Mouse (Mus musculus) hindbrain, embryonic 15.5 days (tissue): ENCODE results near the gene Sst. TPM values are rescaled to one million over a fixed set of nuclear protein-coding genes. Genes with fewer than 3 reads are reported as not detected.
"Not testable (repeated sequence)": the region's sequence is repeated elsewhere in the genome, so short reads cannot be mapped to it uniquely, and the experiment has no call there.

Source experiments
- ATAC-seq: fragments of 200-750 bp; cut with Nextera tagmentation; 2 replicates; pipeline ENCODE4 v1.8.0; 2017; ENCODE audit warnings: low read depth, moderate number of reproducible peaks, moderate TSS enrichment; ENCODE audit not compliant: low FRiP score
- H3K27ac ChIP-seq: fragments of 300-500 bp; sonication (generic); replicated peaks from 2 replicates; pipeline ENCODE4 v1.5.1; 2015; ENCODE audit warnings: mild to moderate bottlenecking, inconsistent platforms
- H3K27me3 ChIP-seq: fragments of 300-500 bp; sonication (generic); 2 replicates; pipeline ENCODE4 v1.6.1; 2015; ENCODE audit warnings: control low read depth, inconsistent platforms
- H3K36me3 ChIP-seq: fragments of 300-500 bp; sonication (generic); 2 replicates; pipeline ENCODE4 v1.6.1; 2015; ENCODE audit warnings: control low read depth, inconsistent platforms
- H3K4me1 ChIP-seq: fragments of 300-500 bp; sonication (generic); replicated peaks from 2 replicates; pipeline ENCODE4 v1.6.1; 2015; ENCODE audit warnings: control low read depth, inconsistent platforms
- H3K4me2 ChIP-seq: fragments of 300-500 bp; sonication (generic); 2 replicates; pipeline ENCODE4 v1.6.1; 2015; ENCODE audit warnings: moderate library complexity, mild to moderate bottlenecking, inconsistent platforms
- H3K4me3 ChIP-seq: fragments of 300-500 bp; sonication (generic); 2 replicates; pipeline ENCODE4 v1.5.1; 2015; ENCODE audit warnings: mild to moderate bottlenecking, inconsistent platforms
- H3K9ac ChIP-seq: fragments of 300-500 bp; sonication (generic); 2 replicates; pipeline ENCODE4 v1.6.1; 2015; ENCODE audit warnings: inconsistent platforms
- H3K9me3 ChIP-seq: fragments of 300-500 bp; sonication (generic); 2 replicates; pipeline ENCODE4 v1.6.1; 2016; ENCODE audit warnings: control low read depth, inconsistent platforms
- WGBS: fragments of 180-500 bp; shearing (Covaris S2); methylation state at CpG from one replicate; pipeline ENCODE4 v1.1.7; 2015; 5-methylcytosine and 5-hydroxymethylcytosine counted together
- polyA plus RNA-seq: library from polyadenylated mRNA; unstranded; fragments of >200 nt; fragmentation: Nextera tagmentation; extraction: Ambion mirVana; gene quantifications from 2 replicates; pipeline ENCODE4 v1.2.1, GENCODE M21; 2015

Gene Sst
- polyA plus RNA-seq, result 271 and 279 TPM in 2 replicates

DNA sequence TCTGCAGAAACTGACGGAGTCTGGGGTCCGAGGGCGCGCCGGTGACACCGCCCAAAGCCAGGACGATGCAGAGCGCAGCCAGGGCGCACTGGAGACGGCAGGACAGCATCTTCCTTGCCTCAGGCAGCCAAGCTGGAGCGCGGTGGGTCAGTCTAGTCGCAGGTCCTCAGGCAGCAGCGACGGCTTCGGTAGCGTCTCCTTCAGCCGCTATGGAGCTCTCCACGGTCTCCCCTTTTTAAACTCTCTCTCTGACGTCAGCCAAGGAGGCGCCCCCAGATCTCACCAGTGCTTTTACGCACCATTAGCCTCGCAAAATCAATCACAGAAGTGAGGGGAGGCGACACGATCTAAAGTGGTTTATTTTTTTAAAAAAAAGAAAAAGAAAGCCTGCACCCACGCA, at the start of gene Sst:
TSS of gene Sst (minus strand) at position 323 of the 400 bp plus-strand sequence.
- peak; percentile 60; the same call in 1 of the 2 replicates for ATAC-seq

GRCm38 (mm10) chr16:23934397-23934796, 43.6 kb upstream of the Sst start:
- 83% methylated on average over 2 of the region's 2 CpGs for WGBS
- no peak overlapping the region for H3K4me3 ChIP-seq
- no peaks in the 10 kb centered on the region for H3K4me1 ChIP-seq
- H3K36me3 ChIP-seq, result no peaks in the 10 kb centered on the region
- H3K27ac ChIP-seq, result no peak overlapping the region
- no peak overlapping the region for H3K4me2 ChIP-seq
- H3K9ac ChIP-seq, result no peak overlapping the region
- no peaks in the 10 kb centered on the region for H3K27me3 ChIP-seq
- ATAC-seq, result no peak
- no peaks in the 10 kb centered on the region for H3K9me3 ChIP-seq

More for the DNA sequence above, at the start of gene Sst:
- H3K27me3 ChIP-seq, result peaks cover 21% of the 10 kb centered on the region
- peak within 1 kb of the TSS; percentile 31 for H3K9ac ChIP-seq
- H3K4me2 ChIP-seq, result peak within 1 kb of the TSS; percentile 58
- H3K4me1 ChIP-seq, result peaks cover 12% of the 10 kb centered on the region
- 5% methylated on average over 26 of the region's 26 CpGs for WGBS
- no peak within 1 kb of the TSS for H3K27ac ChIP-seq
- no peaks in the 10 kb centered on the region for H3K9me3 ChIP-seq
- no peaks in the 10 kb centered on the region for H3K36me3 ChIP-seq
- H3K4me3 ChIP-seq, result peak within 1 kb of the TSS; percentile 41

DNA sequence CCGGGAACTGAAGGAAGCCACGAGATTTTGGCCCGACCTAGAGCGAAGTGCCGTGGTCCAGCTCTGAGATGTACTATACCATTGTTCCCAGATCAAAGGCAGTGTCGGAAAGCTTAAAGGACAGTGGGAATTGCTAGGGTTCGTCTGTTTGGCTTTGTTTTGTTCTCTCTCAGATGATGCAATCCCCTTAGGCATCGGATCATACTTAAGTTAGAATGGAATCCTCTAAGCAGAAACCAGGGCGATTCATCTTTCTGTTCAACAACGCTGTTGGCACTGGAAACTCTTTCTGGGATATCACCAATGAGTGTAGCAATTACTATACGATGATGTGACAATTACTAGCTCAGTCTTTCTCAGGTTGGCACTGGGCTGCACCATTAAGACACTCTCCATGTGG, 41.5 kb upstream of the Sst start, which contains the start of gene Rtp2:
TSS of gene Rtp2 (minus strand) at position 101 of the 400 bp plus-strand sequence.
- no peaks in the 10 kb centered on the region for H3K9me3 ChIP-seq
- no peaks in the 10 kb centered on the region for H3K36me3 ChIP-seq
- H3K27ac ChIP-seq, result no peak within 1 kb of the TSS
- no peaks in the 10 kb centered on the region for H3K27me3 ChIP-seq
- ATAC-seq, result no peak
- no peak within 1 kb of the TSS for H3K4me3 ChIP-seq
- 74% methylated on average over 11 of the region's 11 CpGs for WGBS
- no peak within 1 kb of the TSS for H3K4me2 ChIP-seq
- H3K4me1 ChIP-seq, result no peaks in the 10 kb centered on the region
- no peak within 1 kb of the TSS for H3K9ac ChIP-seq

- Histone ChIP-seq H3K27me3 (no peaks in the 10 kb centered on the region), H3K36me3 (no peaks in the 10 kb centered on the region), H3K9ac (no peak overlapping the region), H3K4me2 (no peak overlapping the region), H3K27ac (no peak overlapping the region), H3K4me1 (no peaks in the 10 kb centered on the region), H3K9me3 (no peaks in the 10 kb centered on the region), H3K4me3 (no peak overlapping the region)
- no peak for ATAC-seq
- WGBS, result 80% methylated on average over 18 of the region's 18 CpGs
These were observed 40.5 kb upstream of the Sst start for GRCm38 (mm10) chr16:23931275-23931674.

DNA sequence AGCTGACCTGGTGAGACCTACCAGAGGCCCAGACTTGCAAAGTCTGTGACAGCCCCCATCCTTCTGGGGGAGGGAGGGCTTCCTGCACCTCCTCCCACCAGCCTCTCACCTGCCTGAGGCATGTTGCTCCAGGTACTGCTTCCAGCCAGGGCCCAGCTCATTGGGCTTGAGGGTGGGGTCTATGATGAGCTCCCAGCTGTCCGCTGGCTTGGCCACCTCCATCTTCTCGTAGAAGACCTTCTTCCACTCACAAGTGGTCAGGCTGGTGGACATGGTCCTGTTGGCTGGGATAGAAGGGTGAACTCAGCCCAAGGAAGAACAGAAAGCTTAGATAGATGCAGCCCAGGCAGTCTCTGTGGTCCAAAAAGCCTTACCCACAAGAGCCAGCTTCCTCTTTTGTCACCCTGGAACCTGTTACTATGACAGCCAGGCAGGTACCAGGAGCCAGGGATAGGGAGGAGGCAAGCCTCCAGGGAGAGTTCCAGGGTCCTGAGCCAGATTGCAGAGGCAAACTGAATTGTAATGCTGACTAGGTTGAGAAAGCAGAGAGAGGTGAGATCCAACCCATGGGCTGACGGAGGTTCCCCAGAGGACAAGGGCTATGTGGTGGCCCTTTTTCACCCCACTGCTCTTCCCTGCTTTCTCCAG, 39.8 kb upstream of the Sst start:
- Histone ChIP-seq H3K9ac (no peak overlapping the region), H3K4me1 (no peaks in the 10 kb centered on the region), H3K9me3 (no peaks in the 10 kb centered on the region), H3K27ac (no peak overlapping the region), H3K4me3 (no peak overlapping the region), H3K4me2 (no peak overlapping the region), H3K27me3 (no peaks in the 10 kb centered on the region), H3K36me3 (no peaks in the 10 kb centered on the region)
- no peak for ATAC-seq
- WGBS, result 88% methylated on average over 3 of the region's 3 CpGs

DNA sequence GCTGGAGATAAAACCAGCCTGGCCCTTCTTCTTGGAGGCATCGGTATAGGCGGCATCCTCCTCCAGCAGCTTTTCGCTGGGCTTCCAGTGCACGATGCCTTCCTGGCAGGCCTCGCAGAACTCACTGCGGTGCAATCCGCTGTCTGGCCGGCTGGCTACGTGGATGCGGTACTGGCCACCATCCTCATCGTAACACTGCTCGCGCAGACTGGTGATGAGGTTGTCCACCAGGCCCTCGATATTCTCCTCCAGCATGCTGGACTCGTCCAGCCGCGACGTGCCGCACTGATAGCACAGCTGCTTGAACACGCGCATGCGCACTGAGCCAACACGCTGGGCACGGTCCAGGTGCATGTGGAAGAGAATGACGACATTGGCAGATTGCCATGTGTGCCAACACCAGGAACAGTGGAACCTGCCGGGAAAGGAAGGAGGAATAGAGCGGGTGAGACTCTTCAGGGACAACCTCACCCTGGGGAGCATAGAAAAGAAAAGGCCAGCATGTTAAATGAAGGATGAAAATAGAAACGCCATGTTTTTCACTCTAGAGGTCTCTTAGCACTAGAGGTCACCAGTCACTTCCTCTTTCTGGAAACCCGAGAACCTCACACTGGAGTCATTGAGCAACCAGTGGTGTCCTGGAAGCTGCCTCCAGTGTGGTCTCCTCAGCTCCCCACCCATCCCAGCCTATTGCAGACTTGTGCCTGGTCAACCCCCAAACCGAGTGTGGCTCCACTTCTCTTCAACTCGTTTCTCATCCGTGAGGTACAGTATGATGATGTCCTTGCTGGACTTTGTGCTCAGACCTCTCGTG, 36.8 kb upstream of the Sst start:
- WGBS, result 94% methylated on average over 33 of the region's 33 CpGs
- Histone ChIP-seq H3K4me2 (no peak overlapping the region), H3K36me3 (no peaks in the 10 kb centered on the region), H3K9me3 (no peaks in the 10 kb centered on the region), H3K27me3 (no peaks in the 10 kb centered on the region), H3K9ac (no peak overlapping the region), H3K4me3 (no peak overlapping the region), H3K4me1 (no peaks in the 10 kb centered on the region), H3K27ac (no peak overlapping the region)
- ATAC-seq, result no peak

DNA sequence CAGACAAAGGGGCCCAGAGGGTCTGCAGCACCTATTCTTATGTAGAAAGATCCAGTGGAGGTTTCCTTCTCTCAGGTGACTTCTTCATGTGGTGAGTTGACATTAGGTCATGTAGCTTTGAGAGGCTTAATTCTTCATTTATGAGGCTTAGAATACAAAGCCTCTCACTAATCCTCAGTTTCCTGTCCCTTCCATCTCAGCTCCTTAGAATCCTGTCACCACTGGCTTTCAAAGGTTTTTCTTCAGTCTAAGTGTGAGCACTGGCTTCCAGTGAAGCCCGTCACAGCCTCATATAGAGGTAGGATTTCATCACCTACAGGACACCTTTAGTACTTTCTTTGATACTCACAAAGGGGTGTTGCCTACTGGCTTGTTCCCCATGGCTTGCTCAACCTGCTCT, 32.1 kb upstream of the Sst start:
- H3K36me3 ChIP-seq, result no peaks in the 10 kb centered on the region
- no peaks in the 10 kb centered on the region for H3K4me1 ChIP-seq
- no peak for ATAC-seq
- no peaks in the 10 kb centered on the region for H3K9me3 ChIP-seq
- no peak overlapping the region for H3K4me3 ChIP-seq
- H3K27me3 ChIP-seq, result no peaks in the 10 kb centered on the region
- no peak overlapping the region for H3K4me2 ChIP-seq
- no peak overlapping the region for H3K27ac ChIP-seq
- no peak overlapping the region for H3K9ac ChIP-seq
- 90% methylated on average over 1 of the region's 1 CpGs for WGBS

DNA sequence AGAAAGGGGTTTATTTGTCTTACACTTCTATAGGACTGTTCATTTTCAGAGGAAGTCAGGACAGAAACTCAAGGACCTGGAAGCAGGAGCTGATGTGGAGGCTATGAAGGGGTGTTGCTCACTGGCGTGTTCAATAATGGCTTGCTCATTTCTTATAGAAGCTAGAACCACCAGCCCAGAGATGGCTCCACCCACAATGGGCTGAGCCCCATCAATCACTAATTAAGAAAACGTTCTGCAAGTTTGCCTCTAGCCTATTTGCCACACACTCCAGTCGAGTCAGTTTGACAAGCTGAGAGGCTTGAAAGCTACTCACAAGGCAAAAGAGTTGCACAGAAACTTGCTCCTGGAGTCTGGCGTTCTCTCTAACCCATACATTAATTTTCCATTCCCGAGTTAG, 30.9 kb upstream of the Sst start:
- ATAC-seq, result no peak
- WGBS, result 72% methylated on average over 5 of the region's 5 CpGs

GRCm38 (mm10) chr16:23919418-23919817, 28.7 kb upstream of the Sst start:
- no peak overlapping the region for H3K4me2 ChIP-seq
- WGBS, result 86% methylated on average over 2 of the region's 2 CpGs
- H3K9ac ChIP-seq, result no peak overlapping the region
- no peak overlapping the region for H3K4me3 ChIP-seq
- H3K4me1 ChIP-seq, result no peaks in the 10 kb centered on the region
- no peaks in the 10 kb centered on the region for H3K36me3 ChIP-seq
- H3K27ac ChIP-seq, result no peak overlapping the region
- ATAC-seq, result no peak
- H3K9me3 ChIP-seq, result no peaks in the 10 kb centered on the region
- no peaks in the 10 kb centered on the region for H3K27me3 ChIP-seq

More for the DNA sequence above, 30.9 kb upstream of the Sst start:
- Histone ChIP-seq H3K4me3 (no peak overlapping the region), H3K9me3 (no peaks in the 10 kb centered on the region), H3K9ac (no peak overlapping the region), H3K4me1 (no peaks in the 10 kb centered on the region), H3K27ac (no peak overlapping the region), H3K36me3 (no peaks in the 10 kb centered on the region), H3K4me2 (no peak overlapping the region), H3K27me3 (no peaks in the 10 kb centered on the region)

- Histone ChIP-seq H3K4me2 (no peak overlapping the region), H3K4me1 (0 out of 2 replicates have a peak, but pooled peaks cover 3% of the 10 kb centered on the region), H3K9ac (no peak overlapping the region), H3K4me3 (no peak overlapping the region), H3K36me3 (no peaks in the 10 kb centered on the region), H3K27ac (no peak overlapping the region), H3K27me3 (no peaks in the 10 kb centered on the region), H3K9me3 (no peaks in the 10 kb centered on the region)
- ATAC-seq, result no peak
- 47% methylated on average over 3 of the region's 3 CpGs for WGBS
These were observed 22.6 kb upstream of the Sst start for GRCm38 (mm10) chr16:23913401-23913800.

DNA sequence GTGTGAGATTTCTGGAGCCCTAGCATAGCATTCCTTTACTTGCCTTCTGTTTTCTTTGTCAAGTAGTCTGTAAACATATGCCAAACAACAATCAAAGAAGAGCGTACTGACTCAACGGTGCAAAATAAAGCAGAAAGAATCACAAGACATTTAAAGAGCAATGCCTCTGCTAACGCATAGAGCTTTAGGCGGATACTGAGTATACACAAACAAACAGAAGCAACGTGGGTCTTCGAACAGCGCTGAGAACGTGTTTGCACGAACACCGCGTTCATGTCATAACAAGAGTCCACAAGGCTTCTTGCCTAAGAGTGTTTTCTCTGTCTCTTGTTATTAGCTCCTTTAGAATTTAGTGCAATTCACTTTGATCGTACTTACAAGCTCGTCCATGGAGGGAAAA, 22.0 kb upstream of the Sst start:
- Histone ChIP-seq H3K9ac (no peak overlapping the region), H3K4me3 (no peak overlapping the region), H3K9me3 (no peaks in the 10 kb centered on the region), H3K27me3 (no peaks in the 10 kb centered on the region), H3K4me1 (0 out of 2 replicates have a peak, but pooled peaks cover 3% of the 10 kb centered on the region), H3K36me3 (no peaks in the 10 kb centered on the region), H3K27ac (no peak overlapping the region), H3K4me2 (no peak overlapping the region)
- no peak for ATAC-seq
- WGBS, result 88% methylated on average over 13 of the region's 13 CpGs

- H3K36me3 ChIP-seq, H3K4me3 ChIP-seq, ATAC-seq, H3K9ac ChIP-seq, H3K4me1 ChIP-seq, H3K27ac ChIP-seq, H3K9me3 ChIP-seq, H3K27me3 ChIP-seq, H3K4me2 ChIP-seq: not testable (repeated sequence)
- 87% methylated on average over 3 of the region's 3 CpGs for WGBS
These were observed 18.2 kb upstream of the Sst start for GRCm38 (mm10) chr16:23909015-23909354.
